Comparison of ENCODE assay signal across 14 mouse cellular contexts in the genomic region with DNA sequence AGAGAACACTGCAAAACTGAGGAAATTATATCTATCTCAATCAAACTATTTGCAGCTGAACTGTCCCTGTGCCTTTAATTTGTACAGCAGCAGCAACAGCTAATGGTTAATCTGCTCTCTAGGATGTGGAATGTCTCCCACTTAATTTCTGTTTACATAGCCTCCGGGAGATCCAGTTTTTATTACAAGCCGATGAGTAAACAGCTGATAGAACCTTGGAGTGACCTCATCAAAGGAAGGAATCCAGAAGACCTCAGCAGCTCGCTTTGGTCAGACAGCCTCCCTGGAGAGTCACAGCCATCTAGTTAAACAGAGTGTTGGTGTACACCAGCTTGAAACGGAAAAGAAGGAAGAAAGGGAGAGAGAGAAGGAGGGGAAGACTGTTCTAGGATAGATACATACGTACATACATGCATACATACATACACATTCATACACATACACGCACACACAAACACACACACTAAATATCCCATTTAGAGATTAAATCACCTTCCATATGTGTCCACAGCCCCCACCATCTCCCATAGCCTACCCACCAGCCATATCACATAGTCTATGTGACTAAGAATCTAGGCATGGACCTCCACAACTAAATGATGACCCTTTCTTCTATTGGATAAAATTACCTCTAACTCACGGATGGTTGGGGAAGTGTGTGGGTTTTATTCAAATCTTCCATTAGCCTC.
DNase-seq lines count a peak whose midpoint lies in the region; ATAC-seq and TF ChIP-seq lines count a peak whose summit lies in the region.
"Had no signal": no experiment of that assay in that cellular context is flagged by ENCODE, and none has a peak within 500 bp of the region (broad histone marks: within the 10 kb centered on the region; RNA-seq: fewer than 3 reads in every experiment).

No protein-coding gene starts in this region.

- H3K4me3 ChIP-seq in midbrain, embryonic 10.5 days: no peak overlapping the region
- no peak overlapping the region for H3K4me3 ChIP-seq in midbrain, postnatal 0 days (ENCODE audit: low read depth, low read length)
- no peak overlapping the region for H3K4me3 ChIP-seq in intestine, embryonic 14.5 days (ENCODE audit: low read depth, low read length)
- H3K4me3 ChIP-seq in stomach, embryonic 15.5 days (replicated peaks): no peak overlapping the region
- H3K4me3 ChIP-seq: megakaryocyte, embryonic 14.5 days had no signal

- H3K27me3 ChIP-seq in midbrain, embryonic 10.5 days (ENCODE audit: low read depth, poor library complexity, severe bottlenecking): no peaks in the 10 kb centered on the region
- no peaks in the 10 kb centered on the region for H3K27me3 ChIP-seq in midbrain, postnatal 0 days (ENCODE audit: insufficient read depth, low read length)
- no peaks in the 10 kb centered on the region for H3K27me3 ChIP-seq in intestine, embryonic 14.5 days (replicated peaks; ENCODE audit: control insufficient read depth, insufficient read depth, low read length)
- no peaks in the 10 kb centered on the region for H3K27me3 ChIP-seq in stomach, embryonic 15.5 days (replicated peaks)
- H3K27me3 ChIP-seq: megakaryocyte, embryonic 14.5 days had no signal

- TF ChIP-seq CTCF in midbrain, postnatal 0 days (IDR thresholded peaks at IDR 0.05): no peak

- no peak overlapping the region for H3K4me2 ChIP-seq in midbrain, postnatal 0 days (ENCODE audit: low read depth, low read length, poor library complexity, severe bottlenecking)
- H3K4me2 ChIP-seq in intestine, embryonic 14.5 days (ENCODE audit: low read length): peak overlapping the region; percentile 12; the same call in 1 of the 2 replicates
- no peak overlapping the region for H3K4me2 ChIP-seq in stomach, embryonic 15.5 days

- DNase-seq in midbrain, embryonic 10.5 days (ENCODE audit: low spot score): no peak
- no peak for DNase-seq in midbrain, postnatal 0 days (ENCODE audit: low spot score)
- no peak for DNase-seq in intestine, embryonic 14.5 days (ENCODE audit: low spot score)
- DNase-seq in large intestine, adult 2 months (ENCODE audit: low read depth, low spot score): peak; percentile 21
- no peak for DNase-seq in frontal cortex, postnatal 14 days (ENCODE audit: low spot score in 2 of 2)
- no peak for DNase-seq in spleen, postnatal 14 days (ENCODE audit: low spot score in 2 of 2)
- no peak for DNase-seq in heart, adult 8-10 months (ENCODE audit: low spot score)
- DNase-seq: adrenal gland, postnatal 10 days; cerebellum, postnatal 36 days; layer of hippocampus, postnatal 36 days had no signal

- H3K9ac ChIP-seq in midbrain, postnatal 0 days (replicated peaks; ENCODE audit: low read length, poor library complexity, severe bottlenecking): no peak overlapping the region
- H3K9ac ChIP-seq in intestine, embryonic 14.5 days (ENCODE audit: low read length): no peak overlapping the region
- no peak overlapping the region for H3K9ac ChIP-seq in stomach, embryonic 15.5 days

- peaks cover 27% of the 10 kb centered on the region for H3K4me1 ChIP-seq in midbrain, embryonic 10.5 days
- no peaks in the 10 kb centered on the region for H3K4me1 ChIP-seq in midbrain, postnatal 0 days (ENCODE audit: insufficient read depth, low read length)
- H3K4me1 ChIP-seq in intestine, embryonic 14.5 days (replicated peaks; ENCODE audit: control insufficient read depth, insufficient read depth, low read length): peaks cover 14% of the 10 kb centered on the region
- H3K4me1 ChIP-seq in stomach, embryonic 15.5 days: 0 out of 2 replicates have a peak, but pooled peaks cover 3% of the 10 kb centered on the region
- H3K4me1 ChIP-seq: megakaryocyte, embryonic 14.5 days had no signal

- WGBS in midbrain, embryonic 10.5 days: 69% methylated on average over 7 of the region's 7 CpGs
- WGBS in midbrain, postnatal 0 days: 69% methylated on average over 7 of the region's 7 CpGs
- 32% methylated on average over 7 of the region's 7 CpGs for WGBS in intestine, embryonic 14.5 days
- 23% methylated on average over 7 of the region's 7 CpGs for WGBS in large intestine, adult 2 months
- WGBS in stomach, embryonic 15.5 days: 33% methylated on average over 7 of the region's 7 CpGs

- no peaks in the 10 kb centered on the region for H3K36me3 ChIP-seq in midbrain, embryonic 10.5 days
- no peaks in the 10 kb centered on the region for H3K36me3 ChIP-seq in midbrain, postnatal 0 days (ENCODE audit: insufficient read depth, low read length)
- no peaks in the 10 kb centered on the region for H3K36me3 ChIP-seq in intestine, embryonic 14.5 days (ENCODE audit: control insufficient read depth, insufficient read depth, low read length)
- H3K36me3 ChIP-seq in stomach, embryonic 15.5 days: no peaks in the 10 kb centered on the region
- H3K36me3 ChIP-seq: G1E had no signal

- no peaks in the 10 kb centered on the region for H3K9me3 ChIP-seq in midbrain, embryonic 10.5 days (replicated peaks)
- no peaks in the 10 kb centered on the region for H3K9me3 ChIP-seq in midbrain, postnatal 0 days (ENCODE audit: low read length)
- no peaks in the 10 kb centered on the region for H3K9me3 ChIP-seq in intestine, embryonic 14.5 days (ENCODE audit: control insufficient read depth, low read length)
- H3K9me3 ChIP-seq in stomach, embryonic 15.5 days: no peaks in the 10 kb centered on the region
- H3K9me3 ChIP-seq: megakaryocyte, embryonic 14.5 days had no signal

- ATAC-seq in midbrain, postnatal 0 days (ENCODE audit: low FRiP score): no peak
- peak; percentile 86 for ATAC-seq in intestine, embryonic 14.5 days (replicated peaks; ENCODE audit: low FRiP score, low TSS enrichment, low read depth)
- peak; percentile 71 for ATAC-seq in stomach, embryonic 15.5 days (ENCODE audit: insufficient read depth, low FRiP score, low read depth)
- ATAC-seq: forebrain, embryonic 16.5 days had no signal

- peak overlapping the region; percentile 52; the same call in 1 of the 2 replicates for H3K27ac ChIP-seq in midbrain, embryonic 10.5 days (replicated peaks)
- H3K27ac ChIP-seq in midbrain, postnatal 0 days (ENCODE audit: low read depth, low read length): no peak overlapping the region
- no peak overlapping the region for H3K27ac ChIP-seq in intestine, embryonic 14.5 days (ENCODE audit: low read depth)
- no peak overlapping the region for H3K27ac ChIP-seq in stomach, embryonic 15.5 days
